Mouse (Mus musculus) limb, embryonic 15.5 days (tissue): ENCODE results near the gene Cnot2. TPM values are rescaled to one million over a fixed set of nuclear protein-coding genes. Genes with fewer than 3 reads are reported as not detected.

Experiments
- ATAC-seq: fragments of 200-750 bp; cut with Nextera tagmentation; 2 replicates; pipeline ENCODE4 v1.8.0; 2017; ENCODE audit warnings: low read depth, moderate TSS enrichment; ENCODE audit not compliant: insufficient number of reproducible peaks, low FRiP score, low TSS enrichment
- H3K27ac ChIP-seq: fragments of 300-500 bp; sonication (generic); 2 replicates; pipeline ENCODE4 v1.5.1; 2015; ENCODE audit warnings: moderate library complexity, mild to moderate bottlenecking, inconsistent platforms
- H3K27me3 ChIP-seq: fragments of 300-500 bp; sonication (generic); 2 replicates; pipeline ENCODE4 v1.6.1; 2015; ENCODE audit warnings: inconsistent platforms
- H3K36me3 ChIP-seq: fragments of 300-500 bp; sonication (generic); 2 replicates; pipeline ENCODE4 v1.6.1; 2015; ENCODE audit warnings: inconsistent platforms
- H3K4me1 ChIP-seq: fragments of 300-500 bp; sonication (generic); 2 replicates; pipeline ENCODE4 v1.6.1; 2015; ENCODE audit warnings: inconsistent platforms
- H3K4me2 ChIP-seq: fragments of 300-500 bp; sonication (generic); 2 replicates; pipeline ENCODE4 v1.6.1; 2015; ENCODE audit warnings: mild to moderate bottlenecking, inconsistent platforms
- H3K4me3 ChIP-seq: fragments of 300-500 bp; sonication (generic); 2 replicates; pipeline ENCODE4 v1.5.1; 2015; ENCODE audit warnings: mild to moderate bottlenecking, inconsistent platforms
- H3K9ac ChIP-seq: fragments of 300-500 bp; sonication (generic); 2 replicates; pipeline ENCODE4 v1.6.1; 2015; ENCODE audit warnings: inconsistent platforms
- H3K9me3 ChIP-seq: fragments of 300-500 bp; sonication (generic); 2 replicates; pipeline ENCODE4 v1.6.1; 2016; ENCODE audit warnings: inconsistent platforms
- WGBS: fragments of 180-500 bp; shearing (Covaris S2); methylation state at CpG from one replicate; pipeline ENCODE4 v1.1.7; 2015; 5-methylcytosine and 5-hydroxymethylcytosine counted together
- polyA plus RNA-seq: library from polyadenylated mRNA; unstranded; fragments of >200 nt; fragmentation: Nextera tagmentation; extraction: Ambion mirVana; gene quantifications from 2 replicates; pipeline ENCODE4 v1.2.1, GENCODE M21; 2015

Cnot2 gene
- polyA plus RNA-seq, 1 experiment from 2014 or later: 108 TPM

DNA sequence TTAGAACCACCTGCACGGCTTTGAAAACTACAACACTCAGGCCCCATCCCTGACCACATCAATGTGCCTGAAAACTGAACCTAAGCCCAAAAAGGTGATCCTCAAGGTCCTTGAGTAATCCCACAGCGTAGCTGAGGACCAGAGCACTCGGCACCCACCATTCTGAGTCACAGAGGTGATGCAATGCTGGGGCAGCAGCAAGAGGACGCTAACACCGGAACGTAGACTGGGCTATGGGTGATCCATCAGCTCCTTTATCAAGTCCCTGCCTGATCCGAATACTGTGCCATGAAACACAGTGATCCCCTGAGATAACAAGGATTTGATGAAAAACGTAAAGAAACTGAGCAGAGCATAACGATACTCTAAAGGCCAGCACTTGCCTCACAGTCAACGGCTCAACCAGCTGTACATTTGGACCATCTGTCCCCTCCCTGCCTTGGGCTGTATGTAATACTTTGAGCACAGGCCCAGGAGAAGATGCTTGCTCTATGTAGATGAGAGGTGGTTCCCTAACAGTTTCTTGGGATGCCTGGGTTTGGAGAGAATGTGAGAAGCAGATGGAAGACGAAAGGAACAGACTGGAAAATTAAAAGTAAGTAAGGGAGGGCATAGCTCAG is 110.9 kb downstream of the Cnot2 start:
- Histone ChIP-seq H3K4me2 (no peak overlapping the region), H3K27me3 (no peaks in the 10 kb centered on the region), H3K27ac (no peak overlapping the region), H3K9me3 (no peaks in the 10 kb centered on the region), H3K4me1 (peaks cover 15% of the 10 kb centered on the region), H3K9ac (no peak overlapping the region), H3K4me3 (no peak overlapping the region), H3K36me3 (no peaks in the 10 kb centered on the region)
- ATAC-seq: no peak
- WGBS: 73% methylated on average over 11 of the region's 11 CpGs

DNA sequence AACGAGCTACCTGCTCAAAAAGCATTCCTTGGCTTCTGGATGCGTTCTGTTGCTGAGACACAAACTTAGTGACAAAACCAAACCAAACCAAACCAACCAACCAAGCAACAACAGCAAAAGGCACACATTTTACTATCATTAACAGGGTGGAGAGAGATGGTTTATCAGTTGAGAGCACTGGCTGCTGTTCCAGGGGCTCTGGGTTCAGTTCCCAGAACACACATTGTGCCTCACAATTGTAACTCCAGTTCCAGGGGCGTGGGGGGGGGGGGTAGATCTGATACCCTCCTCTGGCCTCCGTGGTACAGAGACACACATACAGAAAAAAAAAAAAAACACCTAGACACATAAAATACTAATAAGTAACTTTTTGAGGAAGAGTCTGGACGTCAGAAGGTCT is 113.2 kb downstream of the Cnot2 start:
- H3K36me3 ChIP-seq: peaks cover under 1% of the 10 kb centered on the region; the same call in 1 of the 2 replicates
- no peak overlapping the region for H3K27ac ChIP-seq
- no peak for ATAC-seq
- 78% methylated on average over 5 of the region's 5 CpGs for WGBS
- H3K9me3 ChIP-seq: no peaks in the 10 kb centered on the region
- peaks cover 11% of the 10 kb centered on the region for H3K4me1 ChIP-seq
- H3K4me3 ChIP-seq: no peak overlapping the region
- H3K27me3 ChIP-seq: no peaks in the 10 kb centered on the region
- no peak overlapping the region for H3K4me2 ChIP-seq
- no peak overlapping the region for H3K9ac ChIP-seq

DNA sequence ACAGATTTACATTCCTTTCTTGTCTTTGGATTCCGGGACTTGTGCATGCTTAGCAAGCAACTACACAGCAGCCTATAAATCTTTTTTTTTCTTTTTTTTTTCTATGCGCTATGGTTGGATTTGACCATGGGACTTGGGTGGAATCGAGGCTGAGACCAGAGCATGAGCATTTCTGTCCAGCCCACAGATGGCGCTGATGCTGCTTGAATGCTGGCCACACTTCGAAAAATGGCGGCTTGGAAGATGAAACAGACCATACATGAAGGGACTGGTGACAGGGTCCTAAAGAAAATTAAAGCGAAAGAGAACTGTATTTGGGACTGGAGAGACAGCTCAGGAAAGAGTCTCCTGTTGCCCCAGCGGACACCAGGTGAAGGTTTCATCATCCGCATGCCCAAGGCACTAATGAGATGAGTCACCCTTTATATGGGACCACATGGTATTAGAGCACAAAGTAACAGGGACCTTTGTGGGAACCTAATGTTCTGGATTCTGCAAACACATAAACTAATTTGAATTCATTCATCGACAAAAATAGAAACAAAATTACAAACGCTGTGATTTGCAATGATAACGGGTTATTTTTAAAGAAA is 117.5 kb downstream of the Cnot2 start:
- Histone ChIP-seq H3K9ac (no peak overlapping the region), H3K9me3 (no peaks in the 10 kb centered on the region), H3K4me1 (no peaks in the 10 kb centered on the region), H3K4me2 (no peak overlapping the region), H3K27ac (no peak overlapping the region), H3K27me3 (no peaks in the 10 kb centered on the region), H3K4me3 (no peak overlapping the region), H3K36me3 (peaks cover 7% of the 10 kb centered on the region; the same call in 1 of the 2 replicates)
- ATAC-seq: no peak
- WGBS: 93% methylated on average over 12 of the region's 12 CpGs

DNA sequence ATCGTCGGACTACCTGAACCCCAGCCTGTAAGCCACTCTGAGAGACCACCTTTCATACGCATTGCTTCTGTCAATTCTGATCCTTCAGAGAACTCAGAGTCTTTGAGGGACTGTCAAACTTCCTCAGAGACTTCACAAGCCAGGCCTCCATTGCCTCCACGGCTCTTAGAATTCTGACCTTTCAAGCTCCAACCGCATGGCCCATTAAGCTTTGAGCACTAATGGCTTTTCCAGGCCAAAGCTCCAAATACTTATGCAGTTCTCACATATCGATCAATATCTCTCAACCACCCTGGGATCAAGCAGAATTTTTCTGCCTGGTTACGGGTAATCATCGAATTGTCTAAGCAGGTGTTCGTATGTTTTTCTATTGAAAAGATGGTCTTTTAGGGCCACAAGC is 119.9 kb downstream of the Cnot2 start:
- 85% methylated on average over 9 of the region's 9 CpGs for WGBS
- Histone ChIP-seq H3K27me3 (no peaks in the 10 kb centered on the region), H3K9ac (no peak overlapping the region), H3K9me3 (no peaks in the 10 kb centered on the region), H3K4me3 (no peak overlapping the region), H3K4me2 (no peak overlapping the region), H3K27ac (no peak overlapping the region), H3K36me3 (peaks cover 7% of the 10 kb centered on the region; the same call in 1 of the 2 replicates), H3K4me1 (no peaks in the 10 kb centered on the region)
- ATAC-seq: no peak

DNA sequence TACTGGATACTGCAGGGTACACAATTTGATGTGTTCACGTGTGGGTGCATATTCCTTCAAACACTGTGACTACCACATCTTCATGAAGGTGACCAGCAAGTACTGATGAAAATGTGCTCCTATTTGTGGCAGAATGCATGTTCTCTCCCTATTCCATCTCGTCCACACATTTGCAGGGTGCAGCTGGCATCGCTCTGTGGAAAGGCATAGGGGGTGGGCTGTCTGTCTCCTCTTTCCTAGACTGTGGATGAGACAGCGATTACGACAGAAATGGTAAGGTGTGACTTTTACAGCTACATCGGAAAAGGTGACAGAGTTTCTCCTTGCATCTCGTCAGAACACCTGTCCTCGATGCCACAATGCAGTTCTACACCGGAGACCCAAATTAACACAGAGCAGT is 122.5 kb downstream of the Cnot2 start:
- Histone ChIP-seq H3K4me2 (no peak overlapping the region), H3K27ac (no peak overlapping the region), H3K27me3 (no peaks in the 10 kb centered on the region), H3K36me3 (peaks cover 7% of the 10 kb centered on the region; the same call in 1 of the 2 replicates), H3K4me1 (no peaks in the 10 kb centered on the region), H3K9me3 (no peaks in the 10 kb centered on the region), H3K4me3 (no peak overlapping the region), H3K9ac (no peak overlapping the region)
- ATAC-seq: no peak
- 88% methylated on average over 9 of the region's 9 CpGs for WGBS

DNA sequence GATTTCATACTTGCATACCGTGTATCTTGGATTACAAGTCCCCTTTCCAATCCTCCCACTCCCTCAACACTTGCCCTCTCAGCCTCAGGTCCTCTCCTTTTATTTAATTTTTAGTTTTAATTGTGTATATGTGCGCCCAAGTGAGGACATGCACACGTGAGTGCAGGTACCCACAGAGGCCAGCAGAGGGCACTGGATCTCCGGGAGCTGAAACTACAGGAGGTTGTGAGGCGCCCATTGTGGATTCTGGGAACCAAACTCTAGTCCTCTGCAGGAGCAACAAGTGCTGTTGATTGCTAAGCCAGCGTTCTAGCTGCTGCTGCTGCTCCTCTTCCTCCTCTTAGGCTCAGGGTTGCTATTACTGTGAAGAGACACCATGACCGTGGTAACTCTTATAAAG is 128.5 kb downstream of the Cnot2 start:
- WGBS: 95% methylated on average over 7 of the region's 7 CpGs
- no peak overlapping the region for H3K9ac ChIP-seq
- ATAC-seq: no peak

DNA sequence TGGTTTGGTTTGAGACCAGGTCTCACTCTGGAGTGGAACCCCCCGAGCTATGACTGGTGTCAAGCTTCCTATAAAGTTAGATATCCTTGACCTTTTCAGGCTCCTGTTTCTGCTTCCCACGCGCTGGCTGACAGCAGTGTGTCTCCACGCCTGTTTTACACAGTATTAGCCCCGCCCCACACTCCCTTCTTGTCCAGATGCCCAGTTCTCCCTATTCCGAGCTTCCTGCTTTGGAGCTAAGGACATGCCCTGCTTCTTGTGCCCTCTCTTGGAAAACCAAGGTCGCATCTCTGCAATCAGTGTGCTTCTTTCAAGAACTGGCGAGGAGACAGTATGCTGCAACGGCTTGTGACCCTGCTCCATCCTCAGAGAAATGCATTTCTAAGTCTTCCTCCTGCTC is 130.7 kb downstream of the Cnot2 start:
- Histone ChIP-seq H3K4me1 (peaks cover 5% of the 10 kb centered on the region; the same call in 1 of the 2 replicates), H3K9ac (no peak overlapping the region), H3K4me2 (no peak overlapping the region), H3K36me3 (0 out of 2 replicates have a peak, but pooled peaks cover 3% of the 10 kb centered on the region), H3K27me3 (no peaks in the 10 kb centered on the region), H3K27ac (no peak overlapping the region), H3K9me3 (no peaks in the 10 kb centered on the region), H3K4me3 (no peak overlapping the region)
- 56% methylated on average over 9 of the region's 9 CpGs for WGBS
- ATAC-seq: no peak

More for the DNA sequence above, 128.5 kb downstream of the Cnot2 start:
- no peaks in the 10 kb centered on the region for H3K9me3 ChIP-seq
- H3K4me2 ChIP-seq: no peak overlapping the region
- H3K27me3 ChIP-seq: no peaks in the 10 kb centered on the region
- no peaks in the 10 kb centered on the region; the same call in 1 of the 2 replicates for H3K4me1 ChIP-seq
- 0 out of 2 replicates have a peak, but pooled peaks cover 3% of the 10 kb centered on the region for H3K36me3 ChIP-seq
- H3K27ac ChIP-seq: no peak overlapping the region
- H3K4me3 ChIP-seq: no peak overlapping the region

DNA sequence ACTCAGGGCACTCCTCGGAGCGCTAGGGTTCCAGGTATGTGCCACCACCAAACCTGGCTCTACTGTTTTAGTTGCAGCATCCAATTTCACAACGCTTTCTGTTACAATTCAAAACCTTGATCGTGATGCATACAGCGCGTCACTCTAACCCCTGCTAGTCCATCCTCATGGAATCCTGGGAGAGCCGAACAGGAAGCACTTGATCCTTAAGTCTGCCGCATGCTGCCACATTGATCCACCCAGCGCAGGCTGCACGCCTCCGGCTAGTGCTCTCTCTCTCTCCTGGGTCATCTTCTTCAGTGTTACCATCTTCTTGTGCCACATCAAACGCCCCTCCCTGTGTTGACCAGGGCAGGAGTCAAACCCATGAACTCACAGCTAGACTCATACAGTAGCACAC is 133.1 kb downstream of the Cnot2 start:
- no peak overlapping the region for H3K4me3 ChIP-seq
- no peak overlapping the region for H3K4me2 ChIP-seq
- H3K9me3 ChIP-seq: no peaks in the 10 kb centered on the region
- no peak overlapping the region for H3K27ac ChIP-seq
- peaks cover 5% of the 10 kb centered on the region; the same call in 1 of the 2 replicates for H3K4me1 ChIP-seq
- no peaks in the 10 kb centered on the region for H3K27me3 ChIP-seq
- H3K9ac ChIP-seq: no peak overlapping the region
- peaks cover 14% of the 10 kb centered on the region for H3K36me3 ChIP-seq
- WGBS: 92% methylated on average over 12 of the region's 12 CpGs
- ATAC-seq: no peak

DNA sequence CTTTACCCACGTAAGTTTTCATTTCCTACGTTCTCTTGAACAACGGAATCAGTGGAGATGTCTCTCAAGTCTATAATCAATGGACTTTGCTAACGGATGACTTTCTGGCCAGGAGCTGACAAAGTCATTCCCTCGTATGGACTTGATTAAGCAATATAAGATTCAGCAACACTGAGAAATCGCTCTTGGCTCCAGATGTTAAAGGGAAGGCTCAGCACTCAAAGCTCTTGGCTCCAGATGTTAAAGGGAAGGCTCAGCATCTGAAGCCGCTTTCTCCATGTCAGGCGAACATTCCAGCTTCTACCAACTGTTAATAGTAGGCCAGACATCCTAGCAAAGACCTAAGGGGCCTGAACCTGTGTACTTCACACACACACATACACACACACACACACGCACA is 134.1 kb downstream of the Cnot2 start:
- 41% methylated on average over 9 of the region's 9 CpGs for WGBS
- Histone ChIP-seq H3K9ac (no peak overlapping the region), H3K9me3 (no peaks in the 10 kb centered on the region), H3K36me3 (peaks cover 11% of the 10 kb centered on the region), H3K27me3 (no peaks in the 10 kb centered on the region), H3K4me2 (no peak overlapping the region), H3K4me3 (no peak overlapping the region), H3K27ac (no peak overlapping the region), H3K4me1 (peaks cover 5% of the 10 kb centered on the region; the same call in 1 of the 2 replicates)
- no peak for ATAC-seq

DNA sequence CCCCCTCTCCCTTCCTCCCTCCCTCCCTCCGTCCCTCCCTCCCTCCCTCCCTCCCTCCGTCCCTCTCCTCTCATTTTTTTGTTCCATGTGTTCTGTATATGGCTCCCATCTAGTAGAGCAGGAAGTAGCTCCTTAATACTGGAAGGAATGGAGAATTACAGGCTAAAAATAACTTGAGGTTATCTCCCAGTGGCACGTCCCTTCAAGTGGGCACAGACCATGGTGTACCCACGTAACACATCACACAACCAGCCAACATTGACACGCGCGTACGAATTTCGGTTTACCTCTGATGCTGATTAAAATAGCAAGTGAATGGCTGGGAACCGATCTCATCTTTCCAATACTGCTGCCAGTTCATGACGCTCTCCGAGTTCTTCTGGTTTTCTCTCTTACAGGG is 135.3 kb downstream of the Cnot2 start:
- H3K9ac ChIP-seq: no peak overlapping the region
- WGBS: 88% methylated on average over 10 of the region's 12 CpGs
- H3K4me1 ChIP-seq: peaks cover 7% of the 10 kb centered on the region; the same call in 1 of the 2 replicates
- no peak overlapping the region for H3K4me3 ChIP-seq
- H3K27me3 ChIP-seq: no peaks in the 10 kb centered on the region
- no peak overlapping the region for H3K4me2 ChIP-seq
- H3K27ac ChIP-seq: no peak overlapping the region
- H3K36me3 ChIP-seq: peaks cover 11% of the 10 kb centered on the region
- no peaks in the 10 kb centered on the region for H3K9me3 ChIP-seq
- ATAC-seq: no peak

DNA sequence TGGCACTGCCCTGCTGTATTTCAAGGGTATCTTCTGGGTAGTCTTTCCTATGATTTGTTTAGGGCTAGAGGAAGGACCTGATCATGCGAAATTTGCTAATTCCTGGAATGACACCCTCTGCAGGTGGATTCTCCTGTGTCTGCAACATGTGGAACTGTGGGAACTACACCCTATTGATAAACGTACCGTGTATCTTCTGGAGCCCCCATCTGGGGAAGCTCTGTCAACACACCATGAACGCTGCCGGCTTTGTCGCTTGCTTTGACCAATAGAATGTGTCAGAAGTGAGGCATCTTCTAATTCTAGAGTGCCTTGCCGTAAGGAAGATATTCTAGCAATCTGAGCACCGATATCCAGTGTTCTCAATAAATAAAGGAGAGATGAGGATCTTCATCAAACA is 136.5 kb downstream of the Cnot2 start:
- ATAC-seq: no peak
- Histone ChIP-seq H3K9me3 (no peaks in the 10 kb centered on the region), H3K27me3 (no peaks in the 10 kb centered on the region), H3K4me3 (no peak overlapping the region), H3K4me2 (no peak overlapping the region), H3K9ac (no peak overlapping the region), H3K4me1 (peaks cover 8% of the 10 kb centered on the region; the same call in 1 of the 2 replicates), H3K27ac (no peak overlapping the region), H3K36me3 (peaks cover 11% of the 10 kb centered on the region)
- WGBS: 95% methylated on average over 8 of the region's 8 CpGs

DNA sequence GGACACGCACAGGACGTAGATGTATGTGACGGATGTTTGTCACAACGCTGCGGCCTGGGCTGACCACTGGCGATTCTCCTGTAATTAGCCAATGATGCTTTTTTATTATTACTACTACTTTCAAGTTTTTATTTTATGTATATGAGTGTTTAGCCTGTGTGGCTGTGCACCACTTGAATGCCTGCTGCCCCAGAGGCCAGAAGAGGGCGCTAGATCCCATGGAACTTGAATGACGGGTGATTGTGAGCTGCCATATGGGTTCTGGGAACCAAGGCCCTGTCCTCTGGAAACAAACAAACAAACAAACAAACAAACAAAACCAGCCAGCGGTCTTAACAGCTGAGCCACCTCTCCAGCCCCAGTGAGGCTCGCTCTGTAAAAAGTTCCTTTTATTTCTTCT is 136.9 kb downstream of the Cnot2 start:
- ATAC-seq: no peak
- Histone ChIP-seq H3K27ac (no peak overlapping the region), H3K9me3 (no peaks in the 10 kb centered on the region), H3K4me1 (peaks cover 8% of the 10 kb centered on the region; the same call in 1 of the 2 replicates), H3K9ac (no peak overlapping the region), H3K4me3 (no peak overlapping the region), H3K4me2 (no peak overlapping the region), H3K36me3 (peaks cover 11% of the 10 kb centered on the region), H3K27me3 (no peaks in the 10 kb centered on the region)
- 92% methylated on average over 10 of the region's 10 CpGs for WGBS
